Mouse (Mus musculus) embryo, embryonic 11 days (tissue): Measurements from ENCODE around the gene Rnase1.
"Not testable (repeated sequence)": the region's sequence is repeated elsewhere in the genome, so short reads cannot be mapped to it uniquely, and the experiment has no call there.

Experiments used
- DNase-seq: peaks from one replicate; pipeline ENCODE4 v3.0.0-alpha.2; 2015

The Rnase1 gene

DNA sequence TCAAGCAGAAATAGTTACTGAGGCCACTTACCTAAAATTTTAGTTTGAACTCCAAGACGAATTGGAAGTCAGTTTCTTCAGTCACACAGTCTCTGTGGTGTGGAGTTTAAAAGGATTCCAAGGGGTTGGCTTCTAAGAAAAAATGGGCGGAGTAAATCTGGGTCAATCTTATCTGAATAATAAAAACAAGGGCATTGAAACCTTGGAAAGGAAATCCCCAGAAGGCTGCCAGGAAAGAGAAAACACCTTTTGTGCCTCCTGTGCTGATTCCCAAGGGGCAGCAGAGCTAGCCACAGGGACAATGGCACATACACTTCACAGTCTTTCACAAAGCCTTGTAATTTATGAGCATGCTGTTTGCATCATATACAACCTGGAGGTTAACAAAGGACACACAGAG, at the start of gene Rnase1:
TSS of gene Rnase1 (minus strand) at position 101 of the 400 bp plus-strand sequence.
- DNase-seq: no peak

DNA sequence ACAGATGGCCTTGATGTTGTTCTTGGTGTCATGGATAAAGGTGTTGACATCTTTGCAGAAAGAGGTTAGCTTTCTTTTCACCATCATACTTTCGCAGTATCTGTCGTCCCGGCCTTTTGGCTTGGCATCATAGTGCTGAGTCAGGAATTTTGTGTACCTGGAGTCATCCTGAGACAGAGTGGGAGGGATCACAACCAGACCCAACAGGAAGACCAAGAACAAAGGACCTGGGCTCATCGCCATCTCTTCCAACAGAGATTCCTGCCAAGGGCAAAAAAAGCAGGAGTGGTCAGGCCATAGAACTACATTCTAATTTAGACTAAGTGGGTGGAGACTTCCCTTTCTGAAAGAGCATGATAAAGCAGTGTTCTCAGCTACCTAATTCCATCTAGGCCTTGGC, 49.1 kb upstream of the Rnase1 start:
- no peak for DNase-seq

DNA sequence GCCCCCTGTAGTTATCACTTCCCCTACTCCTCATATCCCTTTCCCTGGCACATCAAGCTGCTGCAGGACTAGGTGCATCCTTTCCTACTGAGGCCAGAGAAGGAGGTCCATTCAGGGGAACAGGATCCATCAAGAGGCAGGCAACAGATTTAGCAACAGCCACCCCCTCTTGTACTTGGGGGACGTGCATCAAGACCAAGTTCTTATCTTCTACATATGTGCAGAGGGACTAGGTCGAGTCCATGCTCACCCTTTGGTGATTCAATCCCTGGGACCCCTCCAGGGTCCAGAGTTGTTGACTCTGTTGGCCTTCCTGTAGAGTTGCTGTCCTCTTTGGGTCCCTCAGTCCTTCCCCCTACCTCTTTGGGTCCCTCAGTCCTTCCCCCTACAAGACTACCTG, 34.5 kb upstream of the Rnase1 start:
- not testable (repeated sequence) for DNase-seq

- DNase-seq: no peak
Measured at GRCm38 (mm10) chr14:51173843-51174242, 27.3 kb upstream of the Rnase1 start.

GRCm38 (mm10) chr14:51172947-51173346, 26.4 kb upstream of the Rnase1 start:
- DNase-seq: not testable (repeated sequence)

DNA sequence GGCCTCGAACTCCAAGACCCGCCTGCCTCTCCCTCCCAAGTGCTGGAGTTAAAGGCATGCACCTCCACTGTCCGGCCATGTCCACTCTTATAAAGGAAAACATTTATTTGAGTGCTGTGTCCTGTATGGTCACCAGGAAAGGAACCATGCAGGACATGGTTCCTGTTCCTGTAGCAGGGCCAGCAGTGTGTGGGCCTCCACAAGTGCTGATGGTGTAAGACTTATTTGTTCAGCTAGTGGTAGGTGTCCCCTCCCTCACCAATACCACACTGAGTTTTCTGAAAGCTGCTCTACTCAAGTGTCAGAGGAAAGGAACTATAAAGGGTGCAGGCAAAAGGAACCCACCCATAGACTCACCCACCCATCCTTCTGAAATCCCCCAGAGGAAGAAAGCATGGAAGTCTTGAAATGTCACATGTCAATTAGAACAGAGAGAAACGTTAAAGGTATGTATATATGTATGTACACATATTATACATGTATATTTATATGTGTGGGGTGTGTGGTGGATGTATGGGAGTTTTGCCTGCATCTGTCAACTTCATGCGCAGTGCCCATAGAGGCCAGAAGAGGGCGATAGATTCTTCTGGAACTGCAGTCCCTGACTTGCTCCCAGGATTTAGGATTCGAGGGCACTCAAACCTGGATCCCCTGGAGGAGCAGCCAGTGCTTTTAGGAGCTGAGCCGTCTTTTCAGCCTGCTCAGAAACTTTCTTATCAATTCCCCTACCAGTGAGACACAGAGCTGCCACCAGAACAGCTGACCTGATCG, 25.7 kb upstream of the Rnase1 start:
- DNase-seq: peak; percentile 65

- DNase-seq: no peak
Measured at GRCm38 (mm10) chr14:51166068-51166467, 19.5 kb upstream of the Rnase1 start.

DNA sequence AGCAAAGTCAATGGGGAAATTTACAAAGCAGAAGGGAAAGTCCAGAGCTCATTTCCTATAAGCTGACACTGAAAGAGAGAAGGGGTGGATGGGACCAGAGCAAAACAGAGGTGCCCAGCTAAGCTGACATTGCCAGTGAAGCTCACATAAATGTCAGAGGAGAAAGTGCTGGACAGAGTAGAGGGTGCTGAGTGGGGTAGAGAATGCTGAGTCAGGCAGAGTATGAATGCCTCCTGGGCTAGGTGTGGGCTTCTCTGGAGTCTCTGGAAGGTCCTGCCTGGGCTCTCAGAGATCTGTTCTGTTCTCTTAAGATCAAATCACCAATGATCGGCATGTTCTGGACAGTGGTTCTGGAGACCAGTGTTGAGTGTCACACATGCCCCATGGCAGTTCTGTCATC, 18.9 kb upstream of the Rnase1 start:
- DNase-seq: no peak

DNA sequence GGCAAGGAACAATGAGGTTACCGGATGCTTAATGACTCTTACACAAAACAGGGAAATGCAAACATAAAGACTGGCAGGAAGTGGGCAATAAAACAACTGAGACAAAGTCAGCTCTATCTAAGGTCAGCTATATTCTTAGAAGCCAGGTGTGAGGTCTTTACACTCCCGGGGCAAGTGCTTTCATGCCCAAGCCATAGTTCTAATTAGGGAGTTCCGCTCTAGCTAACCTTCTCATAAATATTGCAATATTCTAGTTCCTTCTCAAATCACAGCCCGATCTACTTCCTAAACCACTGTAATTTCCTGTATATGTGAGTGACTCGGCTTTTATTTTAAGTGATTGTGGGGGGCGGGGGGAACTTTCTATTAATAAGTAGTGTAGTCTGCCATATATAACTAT, 16.7 kb upstream of the Rnase1 start:
- not testable (repeated sequence) for DNase-seq

GRCm38 (mm10) chr14:51161976-51162375, 15.4 kb upstream of the Rnase1 start, which contains the start of gene Rnase2b:
Rnase2b (plus strand) TSS chr14:51162260.
- not testable (repeated sequence) for DNase-seq

DNA sequence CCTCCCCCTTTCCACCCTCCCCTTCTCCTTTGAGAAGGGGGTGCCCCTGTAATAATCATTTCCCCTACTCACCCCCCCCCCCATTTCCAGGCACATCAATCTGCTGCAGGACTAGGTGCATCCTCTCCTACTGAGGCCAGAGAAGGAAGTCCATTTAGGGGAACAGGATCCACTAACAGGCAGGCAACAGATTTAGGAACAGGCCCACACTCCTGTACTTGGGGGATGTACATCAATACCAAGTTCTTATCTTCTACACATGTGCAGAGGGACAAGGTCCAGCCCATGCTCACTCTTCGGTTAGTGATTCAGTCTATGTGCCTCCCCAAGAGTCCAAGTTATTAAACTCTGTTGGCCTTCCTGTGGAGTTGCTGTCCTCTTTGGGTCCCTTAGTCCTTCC, 10.5 kb upstream of the Rnase1 start:
- no peak for DNase-seq

DNA sequence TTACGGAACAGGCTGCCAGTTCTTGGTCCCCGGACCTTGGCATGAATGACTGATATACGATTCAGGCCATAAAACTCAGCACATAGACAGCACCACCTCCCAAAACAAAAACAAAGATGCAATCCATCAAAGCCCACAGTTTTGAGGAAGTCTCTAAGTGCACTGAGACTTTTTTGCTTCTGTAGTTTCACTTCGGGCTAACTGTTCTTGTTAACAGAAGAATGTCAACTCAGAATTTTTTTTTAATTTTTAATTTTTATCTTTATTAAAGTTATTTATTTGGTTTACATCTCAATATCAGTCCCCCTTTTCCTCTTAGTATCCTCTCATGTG, 10.1 kb upstream of the Rnase1 start:
- no peak for DNase-seq

DNA sequence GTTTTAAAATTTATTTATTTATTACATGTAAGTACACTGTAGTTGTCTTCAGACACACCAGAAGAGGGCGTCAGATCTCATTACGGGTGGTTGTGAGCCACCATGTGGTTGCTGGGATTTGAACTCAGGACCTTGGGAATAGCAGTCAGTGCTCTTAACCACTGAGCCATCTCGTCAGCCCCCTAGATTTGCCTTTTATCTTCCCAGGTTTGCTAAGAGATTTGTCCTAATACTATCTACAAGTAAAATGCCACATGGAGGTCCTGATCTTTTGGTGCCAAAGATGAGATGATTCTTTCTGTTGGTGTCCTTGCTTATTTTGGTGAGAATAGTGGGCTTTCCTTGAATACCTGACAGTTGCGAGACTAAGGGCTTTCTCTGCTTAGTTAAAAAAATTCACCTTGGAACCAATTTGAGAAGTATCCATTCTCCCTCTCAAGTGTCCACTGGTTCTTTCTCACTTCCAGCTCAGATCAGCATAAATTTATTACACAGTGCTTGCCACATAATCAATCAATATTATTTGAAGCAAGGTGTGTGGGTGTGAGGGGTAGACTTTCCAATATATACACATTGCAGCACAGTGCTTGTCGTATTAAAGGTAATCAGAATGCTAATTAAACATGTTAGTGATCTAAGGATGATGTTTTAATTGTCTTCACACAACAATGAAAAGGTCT, 9.6 kb upstream of the Rnase1 start:
- no peak for DNase-seq

- no peak for DNase-seq
Measured at GRCm38 (mm10) chr14:51152249-51152870, 5.8 kb upstream of the Rnase1 start.

GRCm38 (mm10) chr14:51150206-51150831, 3.7 kb upstream of the Rnase1 start:
- DNase-seq: no peak

GRCm38 (mm10) chr14:51149164-51149563, 2.6 kb upstream of the Rnase1 start:
- no peak for DNase-seq

- no peak for DNase-seq
Measured at GRCm38 (mm10) chr14:51148006-51148405, 1.4 kb upstream of the Rnase1 start.

DNA sequence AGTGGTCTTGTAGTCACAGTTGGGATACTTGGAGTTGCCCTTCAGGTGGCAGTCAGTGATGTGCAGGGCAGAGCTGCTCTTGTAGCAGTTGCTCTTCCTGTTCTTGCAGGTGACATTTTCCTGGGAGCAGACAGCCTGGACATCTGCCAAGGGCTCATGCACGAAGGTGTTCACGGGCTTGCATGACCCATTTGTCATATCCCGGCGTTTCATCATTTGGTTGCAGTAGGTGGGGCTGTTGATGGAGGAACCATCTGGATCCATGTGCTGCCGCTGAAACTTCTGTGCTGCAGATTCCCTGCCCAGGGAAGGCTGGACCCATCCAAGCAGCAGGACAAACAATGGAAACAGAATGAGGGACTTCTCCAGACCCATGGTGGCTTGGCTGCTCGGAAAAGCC, 1.1 kb downstream of the Rnase1 start:
- DNase-seq: no peak

DNA sequence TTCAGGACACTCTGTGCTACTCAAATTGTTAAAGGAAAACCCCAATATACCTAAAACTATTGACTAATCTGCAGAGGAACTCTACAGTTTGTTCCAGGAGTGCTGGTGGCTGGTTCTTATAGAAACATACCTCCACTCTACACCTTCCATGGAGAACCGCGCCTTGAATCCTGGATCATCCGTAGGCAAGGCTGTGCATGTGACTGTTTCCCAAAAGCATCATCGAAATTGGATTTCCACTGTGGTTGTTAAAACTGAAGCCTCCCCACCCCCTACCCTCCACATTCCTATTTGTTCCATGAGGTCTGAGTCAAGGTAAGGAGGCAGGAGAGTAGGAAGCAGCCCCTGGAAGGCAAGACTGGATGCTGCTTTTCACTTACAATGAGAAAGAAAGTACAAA, 2.1 kb downstream of the Rnase1 start:
- DNase-seq: no peak

DNA sequence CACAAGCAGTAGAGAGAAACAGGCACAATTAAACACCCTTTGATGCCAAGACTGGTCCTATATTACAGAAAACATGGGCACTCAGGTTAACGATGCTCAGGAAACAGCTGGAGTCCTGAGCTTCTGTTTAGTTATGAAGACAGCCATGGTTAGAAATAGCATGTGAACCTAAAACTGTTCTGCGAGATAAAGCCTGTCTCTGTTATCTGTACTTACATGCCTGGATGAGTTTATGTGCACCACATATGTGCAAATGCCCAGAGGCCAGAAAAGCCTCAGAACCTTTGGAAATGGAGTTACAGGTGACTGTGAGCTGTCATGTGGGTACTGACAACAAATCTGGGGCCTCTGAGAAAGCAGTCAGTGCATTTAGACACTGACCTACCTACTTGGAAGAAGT, 2.6 kb downstream of the Rnase1 start:
- no peak for DNase-seq

DNA sequence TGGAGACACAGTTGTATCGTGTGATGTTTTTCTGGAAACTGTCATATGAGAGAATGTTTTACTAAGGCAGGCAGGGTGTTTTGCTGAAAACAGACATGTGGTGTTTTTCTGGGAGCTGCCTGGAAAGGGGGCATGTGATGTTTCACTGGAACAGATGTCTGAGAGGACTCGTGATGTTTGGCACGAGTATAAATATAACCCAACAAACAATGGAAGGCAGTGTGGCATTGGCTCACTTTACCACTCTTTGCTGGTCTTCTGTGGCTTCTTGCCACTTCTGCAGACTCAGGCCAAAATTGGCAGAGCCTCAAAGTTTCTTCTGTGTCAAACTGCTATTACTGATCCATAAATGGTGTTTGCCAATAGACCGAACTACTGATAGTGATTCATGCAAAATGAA, 3.3 kb downstream of the Rnase1 start:
- no peak for DNase-seq

GRCm38 (mm10) chr14:51142568-51142967, 4.0 kb downstream of the Rnase1 start:
- DNase-seq: no peak

- no peak for DNase-seq
Measured at GRCm38 (mm10) chr14:51142119-51142518, 4.5 kb downstream of the Rnase1 start.

DNA sequence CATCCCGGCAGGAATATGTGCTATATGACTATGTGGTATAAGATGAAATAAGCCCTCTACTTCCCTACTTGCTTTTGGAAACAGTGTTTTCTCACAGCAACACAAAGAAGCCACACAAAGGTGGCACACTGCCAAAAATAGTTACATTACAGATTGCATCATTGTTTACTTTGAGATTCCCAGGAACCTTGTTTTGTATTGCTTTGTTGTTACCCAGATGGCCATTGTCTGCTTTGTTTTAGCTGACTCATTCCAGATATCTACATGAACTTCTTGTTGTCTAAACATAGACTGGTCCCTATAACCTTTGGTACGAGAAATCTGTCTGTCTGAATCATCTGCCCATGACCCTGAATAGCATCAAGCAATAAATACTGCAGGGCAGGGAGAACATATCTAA, 6.2 kb downstream of the Rnase1 start:
- no peak for DNase-seq
